Mouse (Mus musculus): Measurements from ENCODE around the gene Mgat4b. TPM values are rescaled to one million over a fixed set of nuclear protein-coding genes. Genes with fewer than 3 reads are reported as not detected.
A peak's percentile ranks its signal among the peaks of the same experiment; 100 is the strongest.

Mgat4b gene
- polyA plus RNA-seq, 1 experiment = 171 TPM

GRCm38 (mm10) chr11:50236937-50237835 is 26.5 kb downstream of the Mgat4b start:
- H3K27me3 ChIP-seq (ENCODE audit: control insufficient read depth, insufficient read depth, low read length) = no peaks in the 10 kb centered on the region
- TF ChIP-seq POLR2A (IDR thresholded peaks at IDR 0.05; ENCODE audit: low read depth, low read length) (peak; percentile 64), CTCF (IDR thresholded peaks at IDR 0.05; ENCODE audit: extremely low read depth, insufficient read length, insufficient replicate concordance, low read depth, low read length) (no peak)
- no peak overlapping the region for H3K27ac ChIP-seq (ENCODE audit: insufficient read depth, low read depth, low read length)
- peak overlapping the region; percentile 89 for H3K4me3 ChIP-seq (ENCODE audit: low read depth, low read length)
- peaks cover 15% of the 10 kb centered on the region for H3K4me1 ChIP-seq (ENCODE audit: control insufficient read depth, insufficient read depth, insufficient read length, low read length)
- 3% methylated on average over 66 of the region's 66 CpGs for WGBS
- peaks cover 29% of the 10 kb centered on the region for H3K36me3 ChIP-seq (ENCODE audit: control insufficient read depth, insufficient read depth, low read length)

GRCm38 (mm10) chr11:50238324-50238723 is 27.6 kb downstream of the Mgat4b start, which contains the start of gene Ltc4s:
TSS of gene Ltc4s (minus strand) at chr11:50238616.
- H3K36me3 ChIP-seq (ENCODE audit: control insufficient read depth, insufficient read depth, low read length) = peaks cover 18% of the 10 kb centered on the region
- no peaks in the 10 kb centered on the region for H3K27me3 ChIP-seq (ENCODE audit: control insufficient read depth, insufficient read depth, low read length)
- TF ChIP-seq POLR2A (IDR thresholded peaks at IDR 0.05; ENCODE audit: low read depth, low read length) (no peak), CTCF (IDR thresholded peaks at IDR 0.05; ENCODE audit: extremely low read depth, insufficient read length, insufficient replicate concordance, low read depth, low read length) (no peak)
- H3K4me3 ChIP-seq (ENCODE audit: low read depth, low read length) = peak within 1 kb of the TSS; percentile 89
- peak within 1 kb of the TSS; percentile 29; the same call in 1 of the 2 replicates for H3K27ac ChIP-seq (ENCODE audit: insufficient read depth, low read depth, low read length)
- peaks cover 15% of the 10 kb centered on the region for H3K4me1 ChIP-seq (ENCODE audit: control insufficient read depth, insufficient read depth, insufficient read length, low read length)
- 29% methylated on average over 10 of the region's 10 CpGs for WGBS

- no peaks in the 10 kb centered on the region for H3K27me3 ChIP-seq (ENCODE audit: control insufficient read depth, insufficient read depth, low read length)
- no peak overlapping the region for H3K4me3 ChIP-seq (ENCODE audit: low read depth, low read length)
- no peak for TF ChIP-seq POLR2A (IDR thresholded peaks at IDR 0.05; ENCODE audit: low read depth, low read length)
- TF ChIP-seq CTCF (IDR thresholded peaks at IDR 0.05; ENCODE audit: extremely low read depth, insufficient read length, insufficient replicate concordance, low read depth, low read length) = no peak
- WGBS = 90% methylated on average over 9 of the region's 9 CpGs
- H3K27ac ChIP-seq (ENCODE audit: insufficient read depth, low read depth, low read length) = no peak overlapping the region
- peaks cover 10% of the 10 kb centered on the region for H3K36me3 ChIP-seq (ENCODE audit: control insufficient read depth, insufficient read depth, low read length)
- H3K4me1 ChIP-seq (ENCODE audit: control insufficient read depth, insufficient read depth, insufficient read length, low read length) = peaks cover 15% of the 10 kb centered on the region
These were observed 28.4 kb downstream of the Mgat4b start for GRCm38 (mm10) chr11:50238821-50239791.

GRCm38 (mm10) chr11:50240235-50240911 is 29.7 kb downstream of the Mgat4b start:
- TF ChIP-seq POLR2A (IDR thresholded peaks at IDR 0.05; ENCODE audit: low read depth, low read length) (no peak), CTCF (IDR thresholded peaks at IDR 0.05; ENCODE audit: extremely low read depth, insufficient read length, insufficient replicate concordance, low read depth, low read length) (no peak)
- 85% methylated on average over 7 of the region's 7 CpGs for WGBS
- H3K4me1 ChIP-seq (ENCODE audit: control insufficient read depth, insufficient read depth, insufficient read length, low read length) = peaks cover 15% of the 10 kb centered on the region
- H3K36me3 ChIP-seq (ENCODE audit: control insufficient read depth, insufficient read depth, low read length) = no peaks in the 10 kb centered on the region
- H3K27ac ChIP-seq (ENCODE audit: insufficient read depth, low read depth, low read length) = no peak overlapping the region
- H3K4me3 ChIP-seq (ENCODE audit: low read depth, low read length) = no peak overlapping the region
- H3K27me3 ChIP-seq (ENCODE audit: control insufficient read depth, insufficient read depth, low read length) = no peaks in the 10 kb centered on the region

- TF ChIP-seq CTCF (IDR thresholded peaks at IDR 0.05; ENCODE audit: extremely low read depth, insufficient read length, insufficient replicate concordance, low read depth, low read length) (no peak), POLR2A (IDR thresholded peaks at IDR 0.05; ENCODE audit: low read depth, low read length) (no peak)
- WGBS = 82% methylated on average over 6 of the region's 6 CpGs
- H3K4me1 ChIP-seq (ENCODE audit: control insufficient read depth, insufficient read depth, insufficient read length, low read length) = no peaks in the 10 kb centered on the region; the same call in 1 of the 2 replicates
- no peak overlapping the region for H3K4me3 ChIP-seq (ENCODE audit: low read depth, low read length)
- H3K36me3 ChIP-seq (ENCODE audit: control insufficient read depth, insufficient read depth, low read length) = no peaks in the 10 kb centered on the region
- H3K27ac ChIP-seq (ENCODE audit: insufficient read depth, low read depth, low read length) = no peak overlapping the region
- H3K27me3 ChIP-seq (ENCODE audit: control insufficient read depth, insufficient read depth, low read length) = no peaks in the 10 kb centered on the region
These were observed 33.2 kb downstream of the Mgat4b start for GRCm38 (mm10) chr11:50243926-50244325.

GRCm38 (mm10) chr11:50245269-50245668 is 34.6 kb downstream of the Mgat4b start:
- no peak overlapping the region for H3K4me3 ChIP-seq (ENCODE audit: low read depth, low read length)
- TF ChIP-seq CTCF (IDR thresholded peaks at IDR 0.05; ENCODE audit: extremely low read depth, insufficient read length, insufficient replicate concordance, low read depth, low read length) (no peak), POLR2A (IDR thresholded peaks at IDR 0.05; ENCODE audit: low read depth, low read length) (no peak)
- no peak overlapping the region for H3K27ac ChIP-seq (ENCODE audit: insufficient read depth, low read depth, low read length)
- no peaks in the 10 kb centered on the region for H3K36me3 ChIP-seq (ENCODE audit: control insufficient read depth, insufficient read depth, low read length)
- WGBS = 80% methylated on average over 5 of the region's 5 CpGs
- no peaks in the 10 kb centered on the region for H3K27me3 ChIP-seq (ENCODE audit: control insufficient read depth, insufficient read depth, low read length)
- no peaks in the 10 kb centered on the region for H3K4me1 ChIP-seq (ENCODE audit: control insufficient read depth, insufficient read depth, insufficient read length, low read length)

Data from small intestine, adult 2 months (tissue).